Mouse (Mus musculus): ENCODE results near the gene Gm43064. TPM values are rescaled to one million over a fixed set of nuclear protein-coding genes. Genes with fewer than 3 reads are reported as not detected.
"Not testable (repeated sequence)": the region's sequence is repeated elsewhere in the genome, so short reads cannot be mapped to it uniquely, and the experiment has no call there.

The Gm43064 gene
- polyA plus RNA-seq, 1 experiment = not detected

- H3K4me1 ChIP-seq (ENCODE audit: control insufficient read depth, insufficient read depth, low read length) = no peaks in the 10 kb centered on the region; the same call in 1 of the 2 replicates
- 1% methylated on average over 14 of the region's 14 CpGs for WGBS
- H3K27ac ChIP-seq (ENCODE audit: control insufficient read depth, insufficient read depth, low read depth, low read length, poor library complexity) = peak overlapping the region; percentile 97
- no peak for TF ChIP-seq CTCF (IDR thresholded peaks at IDR 0.05; ENCODE audit: control insufficient read depth, insufficient read depth, low read length)
- TF ChIP-seq POLR2A (IDR thresholded peaks at IDR 0.05; ENCODE audit: borderline replicate concordance, control insufficient read depth, low read depth, low read length) = no peak
- H3K4me3 ChIP-seq (replicated peaks; ENCODE audit: control insufficient read depth, low read depth, low read length) = peak overlapping the region; percentile 72
Observed at GRCm38 (mm10) chr3:103809799-103810150, 402 bp downstream of the Gm43064 start.

DNA sequence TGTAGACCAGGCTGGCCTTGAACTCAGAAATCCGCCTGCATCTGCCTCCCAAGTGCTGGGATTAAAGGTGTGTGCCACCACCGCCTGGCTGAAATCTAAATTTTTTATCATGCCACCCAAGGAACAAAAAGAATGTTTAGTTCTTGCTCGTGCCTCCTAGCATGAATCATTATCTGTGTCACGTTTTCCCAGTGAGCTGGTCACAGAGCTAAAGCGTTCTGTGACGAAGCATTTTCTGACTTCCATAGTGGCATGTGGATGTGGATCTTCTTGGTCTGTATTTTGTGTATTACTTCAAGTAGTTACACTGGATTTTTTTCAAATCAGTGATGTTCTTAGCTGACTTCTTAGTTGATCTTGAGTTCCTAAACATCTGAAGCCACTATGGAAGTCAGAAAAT lies 1.6 kb downstream of the Gm43064 start:
- 79% methylated on average over 6 of the region's 6 CpGs for WGBS
- TF ChIP-seq CTCF (IDR thresholded peaks at IDR 0.05; ENCODE audit: control insufficient read depth, insufficient read depth, low read length) (no peak), POLR2A (IDR thresholded peaks at IDR 0.05; ENCODE audit: borderline replicate concordance, control insufficient read depth, low read depth, low read length) (no peak)

GRCm38 (mm10) chr3:103827548-103827947 lies 18.2 kb downstream of the Gm43064 start:
- TF ChIP-seq POLR2A (IDR thresholded peaks at IDR 0.05; ENCODE audit: borderline replicate concordance, control insufficient read depth, low read depth, low read length) = no peak
- 0 out of 2 replicates have a peak, but pooled peaks have one; percentile 11 for TF ChIP-seq CTCF (IDR thresholded peaks at IDR 0.05; ENCODE audit: control insufficient read depth, insufficient read depth, low read length)
- Histone ChIP-seq H3K4me3 (replicated peaks; ENCODE audit: control insufficient read depth, low read depth, low read length) (no peak overlapping the region), H3K27ac (ENCODE audit: control insufficient read depth, insufficient read depth, low read depth, low read length, poor library complexity) (no peak overlapping the region), H3K4me1 (ENCODE audit: control insufficient read depth, insufficient read depth, low read length) (peaks cover 3% of the 10 kb centered on the region)

More for the DNA sequence above, 1.6 kb downstream of the Gm43064 start:
- no peaks in the 10 kb centered on the region; the same call in 1 of the 2 replicates for H3K4me1 ChIP-seq (ENCODE audit: control insufficient read depth, insufficient read depth, low read length)
- no peak overlapping the region for H3K27ac ChIP-seq (ENCODE audit: control insufficient read depth, insufficient read depth, low read depth, low read length, poor library complexity)
- no peak overlapping the region for H3K4me3 ChIP-seq (replicated peaks; ENCODE audit: control insufficient read depth, low read depth, low read length)

GRCm38 (mm10) chr3:103829036-103829435 lies 19.7 kb downstream of the Gm43064 start:
- H3K27ac ChIP-seq (ENCODE audit: control insufficient read depth, insufficient read depth, low read depth, low read length, poor library complexity) = no peak overlapping the region
- no peak for TF ChIP-seq CTCF (IDR thresholded peaks at IDR 0.05; ENCODE audit: control insufficient read depth, insufficient read depth, low read length)
- no peak overlapping the region for H3K4me3 ChIP-seq (replicated peaks; ENCODE audit: control insufficient read depth, low read depth, low read length)
- WGBS = 81% methylated on average over 3 of the region's 3 CpGs
- H3K4me1 ChIP-seq (ENCODE audit: control insufficient read depth, insufficient read depth, low read length) = peaks cover 3% of the 10 kb centered on the region

- not testable (repeated sequence) for H3K4me3 ChIP-seq (replicated peaks; ENCODE audit: control insufficient read depth, low read depth, low read length); H3K27ac ChIP-seq (ENCODE audit: control insufficient read depth, insufficient read depth, low read depth, low read length, poor library complexity); H3K4me1 ChIP-seq (ENCODE audit: control insufficient read depth, insufficient read depth, low read length)
- 34% methylated on average over 1 of the region's 1 CpGs for WGBS
Observed at GRCm38 (mm10) chr3:103830681-103831080, 21.3 kb downstream of the Gm43064 start.

GRCm38 (mm10) chr3:103831146-103831545 lies 21.8 kb downstream of the Gm43064 start:
- Histone ChIP-seq H3K4me3 (replicated peaks; ENCODE audit: control insufficient read depth, low read depth, low read length) (no peak overlapping the region), H3K27ac (ENCODE audit: control insufficient read depth, insufficient read depth, low read depth, low read length, poor library complexity) (no peak overlapping the region), H3K4me1 (ENCODE audit: control insufficient read depth, insufficient read depth, low read length) (peaks cover 4% of the 10 kb centered on the region)
- no peak for TF ChIP-seq CTCF (IDR thresholded peaks at IDR 0.05; ENCODE audit: control insufficient read depth, insufficient read depth, low read length)
- TF ChIP-seq POLR2A (IDR thresholded peaks at IDR 0.05; ENCODE audit: borderline replicate concordance, control insufficient read depth, low read depth, low read length) = no peak
- 90% methylated on average over 7 of the region's 7 CpGs for WGBS

- TF ChIP-seq POLR2A (IDR thresholded peaks at IDR 0.05; ENCODE audit: borderline replicate concordance, control insufficient read depth, low read depth, low read length) (no peak), CTCF (IDR thresholded peaks at IDR 0.05; ENCODE audit: control insufficient read depth, insufficient read depth, low read length) (no peak)
- Histone ChIP-seq H3K27ac (ENCODE audit: control insufficient read depth, insufficient read depth, low read depth, low read length, poor library complexity) (no peak within 1 kb of the TSS), H3K4me1 (ENCODE audit: control insufficient read depth, insufficient read depth, low read length) (peaks cover 6% of the 10 kb centered on the region), H3K4me3 (replicated peaks; ENCODE audit: control insufficient read depth, low read depth, low read length) (no peak within 1 kb of the TSS)
Observed at GRCm38 (mm10) chr3:103832426-103832825, 23.1 kb downstream of the Gm43064 start, which contains the start of gene Bcl2l15. TSS of gene Bcl2l15 (plus strand) at chr3:103832601.

DNA sequence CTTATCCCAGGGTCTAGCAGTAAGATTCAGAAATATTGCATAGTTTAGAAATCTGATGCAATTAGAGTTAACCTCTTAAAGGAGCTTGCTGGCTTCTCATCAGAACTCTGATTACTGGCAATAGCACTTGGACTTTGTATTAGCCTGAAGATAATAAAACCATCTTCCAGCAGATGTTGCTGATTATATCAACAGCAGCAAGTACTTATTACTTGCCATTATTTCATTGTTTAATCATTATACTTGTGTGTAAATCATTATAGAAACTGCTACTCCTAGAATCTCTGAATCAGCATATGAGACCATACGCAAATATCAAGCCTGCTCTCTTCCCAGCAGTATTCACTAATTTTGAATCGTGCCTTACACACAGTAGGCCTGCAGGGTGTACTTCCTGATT lies 24.6 kb downstream of the Gm43064 start:
- WGBS = 90% methylated on average over 2 of the region's 2 CpGs
- no peak for TF ChIP-seq POLR2A (IDR thresholded peaks at IDR 0.05; ENCODE audit: borderline replicate concordance, control insufficient read depth, low read depth, low read length)
- no peak for TF ChIP-seq CTCF (IDR thresholded peaks at IDR 0.05; ENCODE audit: control insufficient read depth, insufficient read depth, low read length)
- Histone ChIP-seq H3K27ac (ENCODE audit: control insufficient read depth, insufficient read depth, low read depth, low read length, poor library complexity) (no peak overlapping the region), H3K4me3 (replicated peaks; ENCODE audit: control insufficient read depth, low read depth, low read length) (no peak overlapping the region), H3K4me1 (ENCODE audit: control insufficient read depth, insufficient read depth, low read length) (peaks cover 6% of the 10 kb centered on the region)

DNA sequence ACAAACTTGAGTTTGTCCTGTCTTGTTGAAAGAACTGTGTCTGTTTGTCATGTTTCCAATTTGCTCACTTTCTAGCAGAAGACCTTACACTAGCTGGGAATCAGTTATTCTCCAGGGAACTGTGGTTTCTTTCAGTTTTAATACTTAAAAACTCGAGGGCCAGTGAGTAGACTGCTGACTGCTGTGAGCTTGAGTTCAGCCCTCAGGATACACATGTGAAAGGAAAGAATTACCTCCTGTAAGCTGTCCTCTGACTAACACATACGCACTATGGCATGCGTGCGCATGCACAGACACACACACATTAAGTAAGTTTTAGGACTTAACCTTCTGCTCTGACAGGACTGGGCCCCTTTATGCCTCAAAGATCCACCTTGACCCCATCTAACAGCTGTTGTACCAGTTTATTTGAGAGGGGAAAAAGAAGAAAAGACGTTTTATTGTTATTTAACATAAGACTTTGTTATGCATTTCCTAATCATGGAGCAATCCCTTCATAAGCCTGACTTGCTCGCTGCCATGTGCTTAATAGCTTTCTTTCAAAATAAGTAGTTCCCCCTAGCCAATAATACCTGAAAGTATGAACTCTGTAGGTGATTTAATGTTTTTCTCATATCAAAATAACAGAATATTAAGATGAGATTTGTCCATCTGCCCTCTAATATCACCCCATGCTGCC lies 26.0 kb downstream of the Gm43064 start:
- H3K4me3 ChIP-seq (replicated peaks; ENCODE audit: control insufficient read depth, low read depth, low read length) = no peak overlapping the region
- TF ChIP-seq POLR2A (IDR thresholded peaks at IDR 0.05; ENCODE audit: borderline replicate concordance, control insufficient read depth, low read depth, low read length) (no peak), CTCF (IDR thresholded peaks at IDR 0.05; ENCODE audit: control insufficient read depth, insufficient read depth, low read length) (no peak)
- H3K27ac ChIP-seq (ENCODE audit: control insufficient read depth, insufficient read depth, low read depth, low read length, poor library complexity) = no peak overlapping the region; the same call in 1 of the 2 replicates
- peaks cover 4% of the 10 kb centered on the region for H3K4me1 ChIP-seq (ENCODE audit: control insufficient read depth, insufficient read depth, low read length)
- 62% methylated on average over 6 of the region's 6 CpGs for WGBS

Data from bone marrow, adult 2 months (tissue).